Mouse (Mus musculus): ENCODE measurements around the gene Tnk2.

GRCm38 (mm10) chr16:32679976-32680375, 36.3 kb downstream of the Tnk2 start:
- TF ChIP-seq CTCF (IDR thresholded peaks at IDR 0.05; ENCODE audit: insufficient read depth, low read length) (no peak), POLR2A (IDR thresholded peaks at IDR 0.05; ENCODE audit: borderline replicate concordance, extremely low read depth, low read depth, low read length) (no peak)
